Mouse (Mus musculus): ENCODE measurements around the gene Olfr1272. TPM values are rescaled to one million over a fixed set of nuclear protein-coding genes. Genes with fewer than 3 reads are reported as not detected.
"Not testable (repeated sequence)": the region's sequence is repeated elsewhere in the genome, so short reads cannot be mapped to it uniquely, and the experiment has no call there.

Gene Olfr1272
- not detected for total RNA-seq (2021)

- no peak for DNase-seq
Measured at GRCm38 (mm10) chr2:90292741-90293140, at the start of gene Olfr1272. Olfr1272 (minus strand) TSS chr2:90292841.

- DNase-seq, result not testable (repeated sequence)
Measured at GRCm38 (mm10) chr2:90321900-90322299, 29.3 kb upstream of the Olfr1272 start, which contains the start of gene Gm13769. Gm13769 (plus strand) TSS chr2:90322200.

GRCm38 (mm10) chr2:90270932-90271331 lies 21.7 kb downstream of the Olfr1272 start, which contains the start of gene Olfr1271:
Olfr1271 (minus strand) TSS chr2:90271032.
- no peak for DNase-seq

- no peak for DNase-seq
Measured at GRCm38 (mm10) chr2:90257492-90257891, 35.1 kb downstream of the Olfr1272 start, which contains the start of gene Olfr142. Olfr142 (minus strand) TSS chr2:90257592.

Other genes with a start within 250 kb of the Olfr1272 start
- gene Olfr140, start 229.2 kb downstream of the Olfr1272 start, total RNA-seq (2021), result not detected
- gene Olfr1269, start 171.4 kb downstream of the Olfr1272 start, total RNA-seq (2021), result not detected
- gene Olfr32, start 150.5 kb downstream of the Olfr1272 start, total RNA-seq (2021), result not detected
- not detected for gene Olfr1270, start 139.8 kb downstream of the Olfr1272 start, total RNA-seq (2021)
- gene Olfr1506, start 68.3 kb downstream of the Olfr1272 start, total RNA-seq (2021), result under 1 TPM in 1 of 2 experiments, not detected in 1; 0.22 TPM
- not detected for gene Olfr142, start 35.2 kb downstream of the Olfr1272 start, total RNA-seq (2021)
- gene Olfr1271, start 21.8 kb downstream of the Olfr1272 start, total RNA-seq (2021), result not detected
- gene Gm13769, start 29.4 kb upstream of the Olfr1272 start, total RNA-seq (2021), result not detected
- not detected for gene Olfr1274-ps, start 105.8 kb upstream of the Olfr1272 start, total RNA-seq (2021)